Comparison of ENCODE assay signal across 8 mouse cellular contexts in genomic region chr14:37033241-37033640, GRCm38 (mm10). TPM values are rescaled to one million over a fixed set of nuclear protein-coding genes. Genes with fewer than 3 reads are reported as not detected.
DNase-seq lines count a peak whose midpoint lies in the region; ATAC-seq lines count a peak whose summit lies in the region.

No protein-coding gene starts in this region.

- 20% methylated on average over 7 of the region's 7 CpGs for WGBS in heart, embryonic 10.5 days
- WGBS in forebrain, embryonic 14.5 days, result 20% methylated on average over 7 of the region's 7 CpGs
- WGBS in hindbrain, embryonic 14.5 days, result 23% methylated on average over 7 of the region's 7 CpGs

- peak; percentile 79 for ATAC-seq in cerebellum, adult (ENCODE audit: insufficient number of reproducible peaks, low FRiP score, low TSS enrichment)
- ATAC-seq in forebrain, embryonic 14.5 days, result peak; percentile 76
- ATAC-seq in hindbrain, embryonic 14.5 days (ENCODE audit: low FRiP score), result peak; percentile 57

- no peak overlapping the region for H3K4me2 ChIP-seq in forebrain, embryonic 14.5 days (ENCODE audit: low read length)
- no peak overlapping the region for H3K4me2 ChIP-seq in hindbrain, embryonic 14.5 days (replicated peaks)

- H3K4me1 ChIP-seq in heart, embryonic 10.5 days, result no peaks in the 10 kb centered on the region
- H3K4me1 ChIP-seq in forebrain, embryonic 14.5 days (ENCODE audit: control insufficient read depth, insufficient read depth, low read length), result peaks cover 3% of the 10 kb centered on the region; the same call in 1 of the 2 replicates
- H3K4me1 ChIP-seq in hindbrain, embryonic 14.5 days (replicated peaks; ENCODE audit: control insufficient read depth, insufficient read depth, low read length), result no peaks in the 10 kb centered on the region

- no peak overlapping the region for H3K27ac ChIP-seq in heart, embryonic 10.5 days
- H3K27ac ChIP-seq in forebrain, embryonic 14.5 days (ENCODE audit: low read depth, low read length), result no peak overlapping the region
- H3K27ac ChIP-seq in hindbrain, embryonic 14.5 days, result no peak overlapping the region

- no peak overlapping the region for H3K4me3 ChIP-seq in heart, embryonic 10.5 days
- H3K4me3 ChIP-seq in forebrain, embryonic 14.5 days (ENCODE audit: low read depth, low read length), result no peak overlapping the region
- H3K4me3 ChIP-seq in hindbrain, embryonic 14.5 days (replicated peaks; ENCODE audit: low read length), result no peak overlapping the region

- H3K9me3 ChIP-seq in heart, embryonic 10.5 days, result no peaks in the 10 kb centered on the region
- no peaks in the 10 kb centered on the region for H3K9me3 ChIP-seq in forebrain, embryonic 14.5 days (replicated peaks; ENCODE audit: control insufficient read depth, low read length)
- H3K9me3 ChIP-seq in hindbrain, embryonic 14.5 days (ENCODE audit: control insufficient read depth, low read length), result no peaks in the 10 kb centered on the region

- H3K27me3 ChIP-seq in heart, embryonic 10.5 days (ENCODE audit: insufficient read depth, poor library complexity, severe bottlenecking), result no peaks in the 10 kb centered on the region
- no peaks in the 10 kb centered on the region for H3K27me3 ChIP-seq in forebrain, embryonic 14.5 days (replicated peaks; ENCODE audit: control insufficient read depth, insufficient read depth, low read length)
- no peaks in the 10 kb centered on the region for H3K27me3 ChIP-seq in hindbrain, embryonic 14.5 days (ENCODE audit: control insufficient read depth, insufficient read depth, low read length)

- peak; percentile 57 to 86 for DNase-seq in heart, adult 18-20 months
- no peak for DNase-seq in heart, embryonic 10.5 days (ENCODE audit: low spot score)
- peak; percentile 87 for DNase-seq in forebrain, embryonic 14.5 days (ENCODE audit: low spot score)
- DNase-seq in hindbrain, embryonic 14.5 days (ENCODE audit: low spot score), result peak; percentile 90
- peak; percentile 79 to 82 for DNase-seq in layer of hippocampus, postnatal 36 days
- DNase-seq in mesoderm, embryonic 11.5 days (ENCODE audit: low read depth, low spot score), result peak; percentile 67
- DNase-seq in right cerebral cortex, postnatal 36 days (ENCODE audit: low spot score in 2 of 2), result peak; percentile 58 to 74

- no peaks in the 10 kb centered on the region for H3K36me3 ChIP-seq in heart, embryonic 10.5 days
- no peaks in the 10 kb centered on the region for H3K36me3 ChIP-seq in forebrain, embryonic 14.5 days (ENCODE audit: control insufficient read depth, insufficient read depth, low read length)
- no peaks in the 10 kb centered on the region for H3K36me3 ChIP-seq in hindbrain, embryonic 14.5 days (replicated peaks; ENCODE audit: control insufficient read depth, insufficient read depth)

- no peak overlapping the region for H3K9ac ChIP-seq in forebrain, embryonic 14.5 days (ENCODE audit: low read length)
- no peak overlapping the region for H3K9ac ChIP-seq in hindbrain, embryonic 14.5 days

RNA-seq across cellular contexts. Expression of gene Rgr, which starts 15.5 kb away (rescaled TPM):
- total RNA-seq in heart, adult 18-20 months (2021), result not detected
- not detected in 2 replicates for polyA plus RNA-seq in heart, embryonic 10.5 days (2016; fragmentation: Nextera tagmentation; extraction: Ambion mirVana)
- polyA plus RNA-seq in forebrain, embryonic 14.5 days (2014; fragmentation: Nextera tagmentation; extraction: Ambion mirVana), result not detected in 2 replicates
- polyA plus RNA-seq in hindbrain, embryonic 14.5 days (2014; fragmentation: Nextera tagmentation; extraction: Ambion mirVana), result 0.26 TPM in 1 of 2 replicates, not detected in the other
- total RNA-seq in layer of hippocampus, postnatal 36 days (2021), result not detected

RNA-seq across cellular contexts. Expression of gene Lrit1, which starts 21.4 kb away (rescaled TPM):
- total RNA-seq in heart, adult 18-20 months (2021), result not detected
- not detected in 2 replicates for polyA plus RNA-seq in heart, embryonic 10.5 days (2016; fragmentation: Nextera tagmentation; extraction: Ambion mirVana)
- polyA plus RNA-seq in forebrain, embryonic 14.5 days (2014; fragmentation: Nextera tagmentation; extraction: Ambion mirVana), result not detected in 2 replicates
- not detected in 2 replicates for polyA plus RNA-seq in hindbrain, embryonic 14.5 days (2014; fragmentation: Nextera tagmentation; extraction: Ambion mirVana)
- not detected for total RNA-seq in layer of hippocampus, postnatal 36 days (2021)

RNA-seq across cellular contexts. Expression of gene Lrit2, which starts 34.5 kb away (rescaled TPM):
- not detected for total RNA-seq in heart, adult 18-20 months (2021)
- not detected in 2 replicates for polyA plus RNA-seq in heart, embryonic 10.5 days (2016; fragmentation: Nextera tagmentation; extraction: Ambion mirVana)
- not detected in 2 replicates for polyA plus RNA-seq in forebrain, embryonic 14.5 days (2014; fragmentation: Nextera tagmentation; extraction: Ambion mirVana)
- polyA plus RNA-seq in hindbrain, embryonic 14.5 days (2014; fragmentation: Nextera tagmentation; extraction: Ambion mirVana), result not detected in 2 replicates
- total RNA-seq in layer of hippocampus, postnatal 36 days (2021), result not detected
